Mouse (Mus musculus): Measurements from ENCODE around the gene Enox1.

- TF ChIP-seq POLR2A (IDR thresholded peaks at IDR 0.05; ENCODE audit: low read depth, low read length), result no peak
- TF ChIP-seq CTCF (IDR thresholded peaks at IDR 0.05; ENCODE audit: extremely low read depth, insufficient read length, insufficient replicate concordance, low read depth, low read length), result no peak
Measured at GRCm38 (mm10) chr14:77526262-77526661, 369.7 kb downstream of the Enox1 start.
